Mouse (Mus musculus) limb, embryonic 15.5 days (tissue): ENCODE measurements around the gene Taar7f. TPM values are rescaled to one million over a fixed set of nuclear protein-coding genes. Genes with fewer than 3 reads are reported as not detected.
"Not testable (repeated sequence)": the region's sequence is repeated elsewhere in the genome, so short reads cannot be mapped to it uniquely, and the experiment has no call there.

ENCODE experiments used
- ATAC-seq: fragments of 200-750 bp; cut with Nextera tagmentation; 2 replicates; pipeline ENCODE4 v1.8.0; 2017; ENCODE audit warnings: low read depth, moderate TSS enrichment; ENCODE audit not compliant: insufficient number of reproducible peaks, low FRiP score, low TSS enrichment
- H3K27ac ChIP-seq: fragments of 300-500 bp; sonication (generic); 2 replicates; pipeline ENCODE4 v1.5.1; 2015; ENCODE audit warnings: moderate library complexity, mild to moderate bottlenecking, inconsistent platforms
- H3K27me3 ChIP-seq: fragments of 300-500 bp; sonication (generic); 2 replicates; pipeline ENCODE4 v1.6.1; 2015; ENCODE audit warnings: inconsistent platforms
- H3K36me3 ChIP-seq: fragments of 300-500 bp; sonication (generic); 2 replicates; pipeline ENCODE4 v1.6.1; 2015; ENCODE audit warnings: inconsistent platforms
- H3K4me1 ChIP-seq: fragments of 300-500 bp; sonication (generic); 2 replicates; pipeline ENCODE4 v1.6.1; 2015; ENCODE audit warnings: inconsistent platforms
- H3K4me2 ChIP-seq: fragments of 300-500 bp; sonication (generic); 2 replicates; pipeline ENCODE4 v1.6.1; 2015; ENCODE audit warnings: mild to moderate bottlenecking, inconsistent platforms
- H3K4me3 ChIP-seq: fragments of 300-500 bp; sonication (generic); 2 replicates; pipeline ENCODE4 v1.5.1; 2015; ENCODE audit warnings: mild to moderate bottlenecking, inconsistent platforms
- H3K9ac ChIP-seq: fragments of 300-500 bp; sonication (generic); 2 replicates; pipeline ENCODE4 v1.6.1; 2015; ENCODE audit warnings: inconsistent platforms
- H3K9me3 ChIP-seq: fragments of 300-500 bp; sonication (generic); 2 replicates; pipeline ENCODE4 v1.6.1; 2016; ENCODE audit warnings: inconsistent platforms
- WGBS: fragments of 180-500 bp; shearing (Covaris S2); methylation state at CpG from one replicate; pipeline ENCODE4 v1.1.7; 2015; 5-methylcytosine and 5-hydroxymethylcytosine counted together
- polyA plus RNA-seq: library from polyadenylated mRNA; unstranded; fragments of >200 nt; fragmentation: Nextera tagmentation; extraction: Ambion mirVana; gene quantifications from 2 replicates; pipeline ENCODE4 v1.2.1, GENCODE M21; 2015

Taar7f gene
- polyA plus RNA-seq, 1 experiment from 2014 or later = not detected

- 38% methylated on average over 3 of the region's 3 CpGs for WGBS
- H3K4me3 ChIP-seq = no peak overlapping the region
- no peak overlapping the region for H3K9ac ChIP-seq
- ATAC-seq = no peak
- no peaks in the 10 kb centered on the region for H3K36me3 ChIP-seq
- no peaks in the 10 kb centered on the region for H3K9me3 ChIP-seq
- H3K4me2 ChIP-seq = no peak overlapping the region
- H3K27ac ChIP-seq = no peak overlapping the region
- peaks cover 4% of the 10 kb centered on the region; the same call in 1 of the 2 replicates for H3K27me3 ChIP-seq
- no peaks in the 10 kb centered on the region for H3K4me1 ChIP-seq
Measured at GRCm38 (mm10) chr10:24080166-24080565, 30.9 kb downstream of the Taar7f start.

- 75% methylated on average over 5 of the region's 5 CpGs for WGBS
- H3K27ac ChIP-seq = no peak overlapping the region
Measured at GRCm38 (mm10) chr10:24085936-24086335, 36.6 kb downstream of the Taar7f start.

GRCm38 (mm10) chr10:24086555-24086954 lies 37.2 kb downstream of the Taar7f start:
- 82% methylated on average over 5 of the region's 5 CpGs for WGBS
- Histone ChIP-seq H3K4me3 (no peak overlapping the region), H3K9ac (no peak overlapping the region), H3K4me2 (no peak overlapping the region), H3K4me1 (no peaks in the 10 kb centered on the region), H3K36me3 (no peaks in the 10 kb centered on the region), H3K27ac (no peak overlapping the region), H3K27me3 (no peaks in the 10 kb centered on the region), H3K9me3 (no peaks in the 10 kb centered on the region)
- ATAC-seq = no peak

More at GRCm38 (mm10) chr10:24085936-24086335, 36.6 kb downstream of the Taar7f start:
- Histone ChIP-seq H3K4me3 (no peak overlapping the region), H3K4me2 (no peak overlapping the region), H3K4me1 (no peaks in the 10 kb centered on the region), H3K36me3 (no peaks in the 10 kb centered on the region), H3K9ac (no peak overlapping the region), H3K27me3 (no peaks in the 10 kb centered on the region), H3K9me3 (no peaks in the 10 kb centered on the region)
- no peak for ATAC-seq

GRCm38 (mm10) chr10:24087168-24087567 lies 37.9 kb downstream of the Taar7f start:
- Histone ChIP-seq H3K4me2 (no peak overlapping the region), H3K27ac (no peak overlapping the region), H3K9ac (no peak overlapping the region), H3K36me3 (no peaks in the 10 kb centered on the region), H3K4me3 (no peak overlapping the region), H3K9me3 (no peaks in the 10 kb centered on the region), H3K27me3 (no peaks in the 10 kb centered on the region), H3K4me1 (no peaks in the 10 kb centered on the region)
- no peak for ATAC-seq
- 92% methylated on average over 2 of the region's 2 CpGs for WGBS

DNA sequence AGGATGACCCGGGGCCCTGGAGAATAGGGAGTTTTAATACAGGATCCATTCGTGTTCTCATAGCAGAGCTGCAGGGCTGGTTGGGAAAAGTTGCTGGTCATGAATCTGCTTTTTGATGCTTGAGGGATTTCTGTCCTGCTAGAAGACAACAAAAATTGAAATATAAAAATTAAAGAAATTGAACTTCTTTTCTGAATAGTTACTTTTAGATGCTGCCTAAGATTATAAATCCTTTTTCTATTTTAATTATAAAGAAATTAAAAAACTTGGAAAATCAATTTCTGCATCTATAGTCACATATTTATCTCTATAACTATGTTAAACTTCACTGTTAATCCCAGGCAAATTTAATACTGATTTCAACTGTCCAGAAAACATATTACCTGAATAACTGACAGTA lies 42.9 kb downstream of the Taar7f start, which contains the start of gene Taar8b:
TSS of gene Taar8b (minus strand) at position 101 of the 400 bp plus-strand sequence.
- Histone ChIP-seq H3K36me3 (no peaks in the 10 kb centered on the region), H3K27ac (no peak within 1 kb of the TSS), H3K4me3 (no peak within 1 kb of the TSS), H3K27me3 (no peaks in the 10 kb centered on the region), H3K4me1 (no peaks in the 10 kb centered on the region), H3K9ac (no peak within 1 kb of the TSS), H3K4me2 (no peak within 1 kb of the TSS), H3K9me3 (no peaks in the 10 kb centered on the region)
- ATAC-seq = no peak
- whole genome bisulfite sequencing = 69% methylated on average over 2 of the region's 2 CpGs

- H3K27ac ChIP-seq, H3K9me3 ChIP-seq, H3K4me3 ChIP-seq, H3K4me1 ChIP-seq, H3K27me3 ChIP-seq, H3K4me2 ChIP-seq, H3K9ac ChIP-seq, H3K36me3 ChIP-seq, ATAC-seq: not testable (repeated sequence)
- WGBS = 69% methylated on average over 2 of the region's 2 CpGs
Measured at GRCm38 (mm10) chr10:24097010-24097409, 47.7 kb downstream of the Taar7f start.

Other genes with a start within 250 kb of the Taar7f start
- gene Vnn3, start 198.0 kb upstream of the Taar7f start, polyA plus RNA-seq = 0.15 TPM in 1 of 2 replicates, not detected in the other
- gene Vnn1, start 154.8 kb upstream of the Taar7f start, polyA plus RNA-seq = 0.60 and 0.97 TPM in 2 replicates
- not detected in 2 replicates for gene Taar1, start 129.2 kb upstream of the Taar7f start, polyA plus RNA-seq
- not detected in 2 replicates for gene Taar2, start 110.9 kb upstream of the Taar7f start, polyA plus RNA-seq
- gene Taar3, start 100.0 kb upstream of the Taar7f start, polyA plus RNA-seq = not detected in 2 replicates
- not detected in 2 replicates for gene Taar4, start 89.0 kb upstream of the Taar7f start, polyA plus RNA-seq
- gene Taar5, start 78.8 kb upstream of the Taar7f start, polyA plus RNA-seq = not detected in 2 replicates
- not detected in 2 replicates for gene Taar6, start 63.9 kb upstream of the Taar7f start, polyA plus RNA-seq
- gene Taar7a, start 56.0 kb upstream of the Taar7f start, polyA plus RNA-seq = not detected in 2 replicates
- gene Taar7b, start 49.6 kb upstream of the Taar7f start, polyA plus RNA-seq = not detected in 2 replicates
- gene Taar7d, start 22.3 kb upstream of the Taar7f start, polyA plus RNA-seq = not detected in 2 replicates
- gene Taar7e, start 11.9 kb upstream of the Taar7f start, polyA plus RNA-seq = not detected in 2 replicates
- gene Taar8a, start 27.0 kb downstream of the Taar7f start, polyA plus RNA-seq = not detected in 2 replicates
- gene Taar8b, start 42.8 kb downstream of the Taar7f start, polyA plus RNA-seq = not detected in 2 replicates
- not detected in 2 replicates for gene Taar8c, start 52.4 kb downstream of the Taar7f start, polyA plus RNA-seq
- not detected in 2 replicates for gene Taar9, start 60.0 kb downstream of the Taar7f start, polyA plus RNA-seq
- gene Stx7, start 99.8 kb downstream of the Taar7f start, polyA plus RNA-seq = 68.7 and 70.4 TPM in 2 replicates
- 18.2 and 19.2 TPM in 2 replicates for gene Moxd1, start 174.0 kb downstream of the Taar7f start, polyA plus RNA-seq